Mouse (Mus musculus): ENCODE results near the gene Otx2.

- TF ChIP-seq CTCF (IDR thresholded peaks at IDR 0.05; ENCODE audit: low read depth, low read length) (no peak), POLR2A (IDR thresholded peaks at IDR 0.05; ENCODE audit: borderline replicate concordance, low read depth, low read length) (no peak)
Measured at GRCm38 (mm10) chr14:48707391-48707790, 33.8 kb upstream of the Otx2 start.
